Mouse (Mus musculus): ENCODE results near the gene Irf2bpl. TPM values are rescaled to one million over a fixed set of nuclear protein-coding genes. Genes with fewer than 3 reads are reported as not detected.
A peak's percentile ranks its signal among the peaks of the same experiment; 100 is the strongest.

Irf2bpl gene
- polyA plus RNA-seq, 1 experiment from 2014 or later = 94.9 TPM

GRCm38 (mm10) chr12:86914351-86914750 is 29.8 kb upstream of the Irf2bpl start:
- no peak overlapping the region for H3K4me2 ChIP-seq (replicated peaks)
- peaks cover 67% of the 10 kb centered on the region for H3K4me1 ChIP-seq
- no peak overlapping the region for H3K9ac ChIP-seq (replicated peaks)
- no peaks in the 10 kb centered on the region for H3K27me3 ChIP-seq
- H3K27ac ChIP-seq (replicated peaks) = peak overlapping the region; percentile 46
- no peaks in the 10 kb centered on the region for H3K36me3 ChIP-seq
- H3K9me3 ChIP-seq = no peaks in the 10 kb centered on the region
- no peak for ATAC-seq (replicated peaks)
- H3K4me3 ChIP-seq = no peak overlapping the region
- 67% methylated on average over 2 of the region's 2 CpGs for WGBS

GRCm38 (mm10) chr12:86912335-86913093 is 27.9 kb upstream of the Irf2bpl start:
- Histone ChIP-seq H3K9me3 (no peaks in the 10 kb centered on the region), H3K4me2 (replicated peaks) (peak overlapping the region; percentile 18; the same call in 1 of the 2 replicates), H3K9ac (replicated peaks) (peak overlapping the region; percentile 26; the same call in 1 of the 2 replicates), H3K27me3 (no peaks in the 10 kb centered on the region), H3K4me1 (peaks cover 49% of the 10 kb centered on the region), H3K36me3 (no peaks in the 10 kb centered on the region), H3K4me3 (no peak overlapping the region), H3K27ac (replicated peaks) (peak overlapping the region; percentile 96)
- WGBS = 7% methylated on average over 22 of the region's 22 CpGs
- no peak for ATAC-seq (replicated peaks)

- H3K27ac ChIP-seq (replicated peaks) = peak overlapping the region; percentile 96
- no peaks in the 10 kb centered on the region for H3K36me3 ChIP-seq
- no peaks in the 10 kb centered on the region for H3K27me3 ChIP-seq
- no peaks in the 10 kb centered on the region for H3K9me3 ChIP-seq
- H3K4me3 ChIP-seq = no peak overlapping the region
- H3K9ac ChIP-seq (replicated peaks) = peak overlapping the region; percentile 26
- ATAC-seq (replicated peaks) = peak; percentile 92
- 17% methylated on average over 10 of the region's 10 CpGs for WGBS
- H3K4me1 ChIP-seq = peaks cover 45% of the 10 kb centered on the region
- H3K4me2 ChIP-seq (replicated peaks) = peak overlapping the region; percentile 18
Measured at GRCm38 (mm10) chr12:86911482-86911931, 26.9 kb upstream of the Irf2bpl start.

- peak; percentile 35; the same call in 1 of the 2 replicates for ATAC-seq (replicated peaks)
- Histone ChIP-seq H3K36me3 (no peaks in the 10 kb centered on the region), H3K9me3 (no peaks in the 10 kb centered on the region), H3K27ac (replicated peaks) (0 out of 2 replicates have a peak overlapping the region, but pooled peaks have one; percentile 11), H3K4me1 (peaks cover 35% of the 10 kb centered on the region), H3K9ac (replicated peaks) (no peak overlapping the region; the same call in 1 of the 2 replicates), H3K4me2 (replicated peaks) (no peak overlapping the region), H3K4me3 (no peak overlapping the region), H3K27me3 (no peaks in the 10 kb centered on the region)
- 2% methylated on average over 15 of the region's 15 CpGs for WGBS
Measured at GRCm38 (mm10) chr12:86906395-86906794, 21.8 kb upstream of the Irf2bpl start.

GRCm38 (mm10) chr12:86905876-86906275 is 21.3 kb upstream of the Irf2bpl start:
- no peaks in the 10 kb centered on the region for H3K9me3 ChIP-seq
- no peak overlapping the region for H3K4me2 ChIP-seq (replicated peaks)
- H3K9ac ChIP-seq (replicated peaks) = no peak overlapping the region
- H3K36me3 ChIP-seq = no peaks in the 10 kb centered on the region
- 0 out of 2 replicates have a peak overlapping the region, but pooled peaks have one; percentile 11 for H3K27ac ChIP-seq (replicated peaks)
- peak; percentile 18 for ATAC-seq (replicated peaks)
- no peaks in the 10 kb centered on the region for H3K27me3 ChIP-seq
- no peak overlapping the region for H3K4me3 ChIP-seq
- WGBS = 62% methylated on average over 7 of the region's 7 CpGs
- peaks cover 29% of the 10 kb centered on the region for H3K4me1 ChIP-seq

- no peak overlapping the region for H3K9ac ChIP-seq (replicated peaks)
- no peak; the same call in 1 of the 2 replicates for ATAC-seq (replicated peaks)
Measured at GRCm38 (mm10) chr12:86905203-86905602, 20.6 kb upstream of the Irf2bpl start.

GRCm38 (mm10) chr12:86903828-86904806 is 19.5 kb upstream of the Irf2bpl start:
- Histone ChIP-seq H3K36me3 (no peaks in the 10 kb centered on the region), H3K4me1 (peaks cover 34% of the 10 kb centered on the region), H3K4me2 (replicated peaks) (no peak overlapping the region), H3K4me3 (no peak overlapping the region), H3K27ac (replicated peaks) (no peak overlapping the region; the same call in 1 of the 2 replicates), H3K9me3 (no peaks in the 10 kb centered on the region), H3K27me3 (no peaks in the 10 kb centered on the region), H3K9ac (replicated peaks) (no peak overlapping the region)
- WGBS = 84% methylated on average over 11 of the region's 11 CpGs
- ATAC-seq (replicated peaks) = no peak

More at GRCm38 (mm10) chr12:86905203-86905602, 20.6 kb upstream of the Irf2bpl start:
- Histone ChIP-seq H3K4me1 (peaks cover 27% of the 10 kb centered on the region), H3K4me3 (no peak overlapping the region), H3K36me3 (no peaks in the 10 kb centered on the region), H3K27me3 (no peaks in the 10 kb centered on the region), H3K27ac (replicated peaks) (no peak overlapping the region), H3K9me3 (no peaks in the 10 kb centered on the region), H3K4me2 (replicated peaks) (no peak overlapping the region)
- 9% methylated on average over 4 of the region's 4 CpGs for WGBS

- H3K9me3 ChIP-seq = no peaks in the 10 kb centered on the region
- peak overlapping the region; percentile 56 for H3K27ac ChIP-seq (replicated peaks)
- peaks cover 59% of the 10 kb centered on the region for H3K4me1 ChIP-seq
- H3K9ac ChIP-seq (replicated peaks) = no peak overlapping the region
- H3K36me3 ChIP-seq = no peaks in the 10 kb centered on the region
- no peak for ATAC-seq (replicated peaks)
- H3K27me3 ChIP-seq = no peaks in the 10 kb centered on the region
- whole genome bisulfite sequencing = 57% methylated on average over 11 of the region's 11 CpGs
- H3K4me2 ChIP-seq (replicated peaks) = no peak overlapping the region
- no peak overlapping the region for H3K4me3 ChIP-seq
Measured at GRCm38 (mm10) chr12:86899461-86900179, 15.0 kb upstream of the Irf2bpl start.

- no peak for ATAC-seq (replicated peaks)
Measured at GRCm38 (mm10) chr12:86898448-86898847, 13.8 kb upstream of the Irf2bpl start.

GRCm38 (mm10) chr12:86897769-86898273 is 13.2 kb upstream of the Irf2bpl start:
- peak overlapping the region; percentile 100 for H3K27ac ChIP-seq (replicated peaks)
- H3K4me2 ChIP-seq (replicated peaks) = peak overlapping the region; percentile 61
- H3K9ac ChIP-seq (replicated peaks) = peak overlapping the region; percentile 43
- H3K27me3 ChIP-seq = no peaks in the 10 kb centered on the region
- H3K36me3 ChIP-seq = no peaks in the 10 kb centered on the region
- peaks cover 68% of the 10 kb centered on the region for H3K4me1 ChIP-seq
- no peaks in the 10 kb centered on the region for H3K9me3 ChIP-seq
- H3K4me3 ChIP-seq = no peak overlapping the region
- WGBS = 24% methylated on average over 7 of the region's 7 CpGs
- no peak for ATAC-seq (replicated peaks)

More at GRCm38 (mm10) chr12:86898448-86898847, 13.8 kb upstream of the Irf2bpl start:
- Histone ChIP-seq H3K4me2 (replicated peaks) (no peak overlapping the region), H3K4me1 (peaks cover 61% of the 10 kb centered on the region), H3K4me3 (no peak overlapping the region), H3K9ac (replicated peaks) (peak overlapping the region; percentile 43), H3K27me3 (no peaks in the 10 kb centered on the region), H3K9me3 (no peaks in the 10 kb centered on the region), H3K27ac (replicated peaks) (peak overlapping the region; percentile 100), H3K36me3 (no peaks in the 10 kb centered on the region)
- WGBS = 52% methylated on average over 3 of the region's 3 CpGs

GRCm38 (mm10) chr12:86896921-86897512 is 12.4 kb upstream of the Irf2bpl start:
- Histone ChIP-seq H3K9ac (replicated peaks) (peak overlapping the region; percentile 43), H3K4me3 (peak overlapping the region; percentile 17), H3K27me3 (no peaks in the 10 kb centered on the region), H3K4me1 (peaks cover 76% of the 10 kb centered on the region), H3K9me3 (no peaks in the 10 kb centered on the region), H3K4me2 (replicated peaks) (peak overlapping the region; percentile 61), H3K27ac (replicated peaks) (peak overlapping the region; percentile 100), H3K36me3 (no peaks in the 10 kb centered on the region)
- 4% methylated on average over 7 of the region's 7 CpGs for WGBS
- no peak for ATAC-seq (replicated peaks)
